Mouse (Mus musculus) mouse embryonic stem cell (cell line): ENCODE results near the gene Cd81.

Experiments used
- in situ Hi-C, 2 experiments: fragments of 300-500 bp; cut with MboI; formaldehyde crosslinking; loops; 1 replicate in 1 of 2; 3 replicates in 1 of 2; pipeline ENCODE4 v1.14.3; 2019 to 2020; ENCODE audit warnings: low sequenced_read_pairs in 2 of 2, low pct_unique_long_range_greater_than_20kb in 1 of 2, mixed read lengths in 1 of 2; ENCODE audit not compliant: unreplicated experiment in 1 of 2

Cd81 gene

GRCm38 (mm10) chr7:143017181-143017580 lies 35.4 kb upstream of the Cd81 start:
- in situ Hi-C loops = no loop called here

- in situ Hi-C loops = no loop called here
Measured at GRCm38 (mm10) chr7:143020040-143020439, 32.5 kb upstream of the Cd81 start.

- in situ Hi-C loops = no loop called here
Measured at GRCm38 (mm10) chr7:143020764-143021163, 31.8 kb upstream of the Cd81 start.

GRCm38 (mm10) chr7:143021356-143022164 lies 31.0 kb upstream of the Cd81 start:
- in situ Hi-C loops = no loop called here

GRCm38 (mm10) chr7:143023499-143023898 lies 29.0 kb upstream of the Cd81 start:
- in situ Hi-C loops = no loop called here

GRCm38 (mm10) chr7:143024293-143024692 lies 28.2 kb upstream of the Cd81 start:
- in situ Hi-C loops = no loop called here

- in situ Hi-C loops = no loop called here
Measured at GRCm38 (mm10) chr7:143025496-143025895, 27.0 kb upstream of the Cd81 start.

- in situ Hi-C loops = no loop called here
Measured at GRCm38 (mm10) chr7:143027196-143027595, 25.3 kb upstream of the Cd81 start.

GRCm38 (mm10) chr7:143031816-143032215 lies 20.7 kb upstream of the Cd81 start:
- in situ Hi-C loops = no loop called here

GRCm38 (mm10) chr7:143033581-143033980 lies 19.0 kb upstream of the Cd81 start:
- in situ Hi-C loops = no loop called here

- in situ Hi-C loops = no loop called here
Measured at GRCm38 (mm10) chr7:143034112-143034511, 18.4 kb upstream of the Cd81 start.

GRCm38 (mm10) chr7:143034519-143035450 lies 17.8 kb upstream of the Cd81 start:
- in situ Hi-C loops = no loop called here

GRCm38 (mm10) chr7:143036787-143037186 lies 15.8 kb upstream of the Cd81 start:
- in situ Hi-C loops = no loop called here

- in situ Hi-C loops = no loop called here
Measured at GRCm38 (mm10) chr7:143037306-143037705, 15.2 kb upstream of the Cd81 start.

- in situ Hi-C loops = no loop called here
Measured at GRCm38 (mm10) chr7:143038174-143038931, 14.2 kb upstream of the Cd81 start.

- in situ Hi-C loops = no loop called here
Measured at GRCm38 (mm10) chr7:143040561-143040960, 12.0 kb upstream of the Cd81 start.

GRCm38 (mm10) chr7:143041138-143041822 lies 11.3 kb upstream of the Cd81 start:
- in situ Hi-C loops = no loop called here

- in situ Hi-C loops = no loop called here
Measured at GRCm38 (mm10) chr7:143042089-143042488, 10.4 kb upstream of the Cd81 start.
